Mouse (Mus musculus) kidney, embryonic 15.5 days (tissue): ENCODE measurements around the gene Cttnbp2nl. TPM values are rescaled to one million over a fixed set of nuclear protein-coding genes. Genes with fewer than 3 reads are reported as not detected.
A peak's percentile ranks its signal among the peaks of the same experiment; 100 is the strongest.

Experiments
- ATAC-seq: fragments of 200-750 bp; cut with Nextera tagmentation; replicated peaks from 2 replicates; pipeline ENCODE4 v1.8.0; 2017; ENCODE audit warnings: moderate TSS enrichment; ENCODE audit not compliant: low FRiP score
- H3K27ac ChIP-seq: fragments of 300-500 bp; sonication (generic); 2 replicates; pipeline ENCODE4 v1.5.1; 2015; ENCODE audit warnings: mild to moderate bottlenecking, inconsistent platforms
- H3K27me3 ChIP-seq: fragments of 300-500 bp; sonication (generic); 2 replicates; pipeline ENCODE4 v1.6.1; 2015; ENCODE audit warnings: inconsistent platforms
- H3K36me3 ChIP-seq: fragments of 300-500 bp; sonication (generic); 2 replicates; pipeline ENCODE4 v1.6.1; 2015; ENCODE audit warnings: inconsistent platforms
- H3K4me1 ChIP-seq: fragments of 300-500 bp; sonication (generic); 2 replicates; pipeline ENCODE4 v1.6.1; 2015; ENCODE audit warnings: inconsistent platforms
- H3K4me2 ChIP-seq: fragments of 300-500 bp; sonication (generic); 2 replicates; pipeline ENCODE4 v1.6.1; 2015; ENCODE audit warnings: moderate library complexity, mild to moderate bottlenecking, inconsistent platforms
- H3K4me3 ChIP-seq: fragments of 300-500 bp; sonication (generic); replicated peaks from 2 replicates; pipeline ENCODE4 v1.5.1; 2015; ENCODE audit warnings: mild to moderate bottlenecking, inconsistent platforms
- H3K9ac ChIP-seq: fragments of 300-500 bp; sonication (generic); 2 replicates; pipeline ENCODE4 v1.6.1; 2015; ENCODE audit warnings: mild to moderate bottlenecking, inconsistent platforms
- H3K9me3 ChIP-seq: fragments of 300-500 bp; sonication (generic); replicated peaks from 2 replicates; pipeline ENCODE4 v1.6.1; 2016; ENCODE audit warnings: inconsistent platforms
- WGBS: fragments of 180-500 bp; shearing (Covaris S2); methylation state at CpG from one replicate; pipeline ENCODE4 v1.1.7; 2015; ENCODE audit warnings: mixed read lengths; 5-methylcytosine and 5-hydroxymethylcytosine counted together
- polyA plus RNA-seq: library from polyadenylated mRNA; unstranded; fragments of >200 nt; fragmentation: Nextera tagmentation; extraction: Ambion mirVana; gene quantifications from 2 replicates; pipeline ENCODE4 v1.2.1, GENCODE M21; 2015

Gene Cttnbp2nl
- polyA plus RNA-seq, 1 experiment from 2014 or later, result 29.4 TPM

DNA sequence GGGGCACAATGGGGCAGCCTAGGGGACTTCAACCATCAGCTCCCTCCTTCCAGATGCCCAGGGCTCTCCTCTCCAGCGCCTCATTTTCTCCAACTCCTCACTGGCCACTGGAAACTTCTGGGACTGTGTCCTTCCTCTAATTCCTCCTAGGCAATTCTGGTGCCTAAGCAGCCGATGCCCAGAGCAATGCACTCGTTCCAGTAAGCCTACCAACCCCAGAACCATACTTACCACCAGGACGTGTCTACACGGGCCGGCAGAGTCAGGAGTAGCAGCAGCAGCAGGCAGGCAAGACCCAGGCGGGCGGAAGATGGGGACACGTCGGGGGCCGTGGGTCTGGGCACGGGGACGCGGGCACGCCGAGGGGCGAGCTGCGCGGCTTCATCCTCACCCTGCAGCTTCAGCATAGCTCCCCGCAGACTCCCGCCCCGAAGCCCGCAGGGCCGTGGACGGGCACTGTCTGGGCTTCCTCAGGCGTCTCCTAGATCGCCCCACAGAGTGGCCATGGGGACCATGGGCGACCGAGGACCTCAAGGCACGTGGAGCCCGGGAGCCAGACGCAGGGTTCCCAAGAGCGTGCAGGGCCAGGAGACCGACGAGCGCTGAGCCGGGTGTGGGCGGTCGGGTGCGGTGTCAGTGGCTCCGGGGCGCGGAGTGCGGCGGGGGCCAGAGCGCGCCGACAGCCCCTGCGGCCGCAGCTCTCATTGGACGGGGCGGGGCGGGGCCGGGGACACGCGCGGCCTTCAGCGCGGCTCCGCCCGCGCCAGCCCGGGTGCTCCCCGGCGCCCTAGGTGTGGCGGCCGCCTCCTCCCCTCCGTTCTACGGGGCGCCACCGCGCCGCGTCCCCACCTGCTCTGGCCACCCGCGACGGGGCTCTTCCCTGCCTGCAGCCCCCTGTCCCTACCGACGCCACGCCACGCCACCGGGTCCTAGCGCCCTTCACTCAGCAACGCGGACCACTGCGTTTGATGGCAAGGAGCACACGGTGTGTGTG is 91.6 kb downstream of the Cttnbp2nl start, which contains the start of gene Wnt2b:
Gene Wnt2b, minus strand, starts transcription at position 856 of the 994 bp plus-strand sequence.
- peak within 1 kb of the TSS; percentile 33; the same call in 1 of the 2 replicates for H3K9ac ChIP-seq
- peak; percentile 67 for ATAC-seq
- peaks cover 37% of the 10 kb centered on the region for H3K4me1 ChIP-seq
- H3K27me3 ChIP-seq, result peaks cover 89% of the 10 kb centered on the region
- no peak within 1 kb of the TSS for H3K27ac ChIP-seq
- H3K4me3 ChIP-seq, result peak within 1 kb of the TSS; percentile 51
- H3K9me3 ChIP-seq, result no peaks in the 10 kb centered on the region
- peak within 1 kb of the TSS; percentile 83 for H3K4me2 ChIP-seq
- WGBS, result 2% methylated on average over 85 of the region's 87 CpGs
- no peaks in the 10 kb centered on the region for H3K36me3 ChIP-seq

DNA sequence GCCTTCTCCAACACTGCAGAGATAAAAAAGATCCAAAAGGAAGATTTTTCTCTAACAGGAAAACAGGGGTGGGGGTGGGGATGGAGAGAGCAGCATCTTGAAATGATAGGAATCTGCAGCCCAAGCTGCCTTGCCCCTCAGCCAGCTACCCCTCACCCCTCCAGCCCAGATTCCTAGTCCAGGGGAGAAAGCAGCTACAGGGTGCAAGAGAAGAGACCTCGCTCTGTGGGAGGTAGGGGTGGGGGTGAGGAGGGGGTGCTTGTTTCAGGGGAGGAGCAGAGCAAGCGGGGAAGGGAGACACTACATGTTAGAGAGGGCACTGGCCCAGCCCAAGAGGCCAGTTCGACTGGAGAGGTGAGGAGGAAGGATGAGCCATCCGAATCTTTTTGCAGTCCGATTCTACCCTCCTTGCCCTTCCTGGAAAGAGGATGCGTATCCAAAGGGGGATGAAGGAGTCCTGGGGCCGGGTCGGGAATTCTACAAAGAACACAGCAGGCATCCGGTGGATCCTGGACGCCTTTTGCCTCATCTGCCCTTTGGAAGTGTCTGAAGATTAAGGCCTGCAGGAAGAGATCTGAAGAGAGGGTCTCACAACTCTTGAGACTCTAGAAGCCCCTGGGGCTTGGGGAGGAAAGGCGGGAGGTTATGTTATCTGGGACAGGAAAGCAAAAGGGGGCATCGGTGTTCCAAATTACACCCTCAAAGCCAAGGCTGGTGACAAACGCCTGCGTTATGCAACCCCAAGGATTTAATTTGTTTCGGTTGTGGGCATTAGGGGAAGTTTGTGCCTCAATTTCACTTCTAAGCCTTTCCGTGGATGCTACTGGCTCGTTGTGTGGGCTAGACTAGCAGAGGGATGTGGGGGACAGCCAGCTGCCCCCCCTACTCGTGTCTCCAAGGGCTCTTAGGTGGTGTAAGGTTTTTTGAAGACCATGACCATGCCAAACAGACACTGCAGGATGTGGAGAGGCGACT is 92.6 kb downstream of the Cttnbp2nl start:
- peak overlapping the region; percentile 51; the same call in 1 of the 2 replicates for H3K4me3 ChIP-seq

GRCm38 (mm10) chr3:104956131-104956581 is 96.8 kb downstream of the Cttnbp2nl start:
- H3K36me3 ChIP-seq, result peaks cover 32% of the 10 kb centered on the region
- WGBS, result 65% methylated on average over 6 of the region's 6 CpGs
- peaks cover 7% of the 10 kb centered on the region for H3K4me1 ChIP-seq
- no peak overlapping the region for H3K27ac ChIP-seq
- H3K9me3 ChIP-seq, result no peaks in the 10 kb centered on the region
- H3K9ac ChIP-seq, result no peak overlapping the region
- H3K4me3 ChIP-seq, result no peak overlapping the region
- H3K4me2 ChIP-seq, result no peak overlapping the region
- peak; percentile 38; the same call in 1 of the 2 replicates for ATAC-seq
- H3K27me3 ChIP-seq, result peaks cover 39% of the 10 kb centered on the region

More for the DNA sequence above, 92.6 kb downstream of the Cttnbp2nl start:
- 14% methylated on average over 19 of the region's 19 CpGs for WGBS
- ATAC-seq, result no peak
- Histone ChIP-seq H3K27ac (no peak overlapping the region), H3K4me1 (peaks cover 37% of the 10 kb centered on the region), H3K36me3 (peaks cover under 1% of the 10 kb centered on the region; the same call in 1 of the 2 replicates), H3K4me2 (no peak overlapping the region), H3K9ac (no peak overlapping the region), H3K27me3 (peaks cover 79% of the 10 kb centered on the region), H3K9me3 (no peaks in the 10 kb centered on the region)

- Histone ChIP-seq H3K4me3 (no peak overlapping the region), H3K9me3 (no peaks in the 10 kb centered on the region), H3K4me1 (no peaks in the 10 kb centered on the region), H3K36me3 (peaks cover 44% of the 10 kb centered on the region), H3K4me2 (no peak overlapping the region), H3K27ac (no peak overlapping the region), H3K9ac (no peak overlapping the region), H3K27me3 (peaks cover 23% of the 10 kb centered on the region)
- 96% methylated on average over 15 of the region's 15 CpGs for WGBS
- no peak for ATAC-seq
These were observed 98.4 kb downstream of the Cttnbp2nl start for GRCm38 (mm10) chr3:104954551-104954950.

DNA sequence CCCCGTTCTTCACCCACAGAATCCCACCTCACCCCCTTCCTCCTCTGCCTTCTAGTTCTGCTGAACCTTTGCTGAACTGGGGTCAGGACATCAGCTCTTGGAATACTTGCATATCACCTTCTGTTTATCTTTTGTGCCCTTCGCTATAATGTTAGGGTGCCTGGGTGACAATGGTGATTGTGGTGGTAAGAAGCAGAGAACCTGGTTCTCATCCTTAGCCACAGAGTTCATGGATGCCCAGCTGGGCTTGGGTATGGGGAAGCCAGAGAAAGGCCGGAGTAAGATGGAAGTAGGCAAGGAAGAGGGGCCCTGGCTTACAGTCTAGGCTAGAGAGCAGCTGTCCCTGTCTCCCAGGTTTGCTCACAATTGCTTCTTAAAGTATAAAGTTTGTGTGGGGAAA is 98.8 kb downstream of the Cttnbp2nl start:
- Histone ChIP-seq H3K4me2 (no peak overlapping the region), H3K9ac (no peak overlapping the region), H3K36me3 (peaks cover 45% of the 10 kb centered on the region), H3K9me3 (no peaks in the 10 kb centered on the region), H3K4me1 (no peaks in the 10 kb centered on the region), H3K27me3 (peaks cover 19% of the 10 kb centered on the region), H3K4me3 (no peak overlapping the region), H3K27ac (no peak overlapping the region)
- 100% methylated on average over 3 of the region's 3 CpGs for WGBS
- no peak for ATAC-seq

- Histone ChIP-seq H3K4me3 (no peak overlapping the region), H3K9ac (no peak overlapping the region), H3K36me3 (peaks cover 51% of the 10 kb centered on the region), H3K27ac (no peak overlapping the region), H3K9me3 (no peaks in the 10 kb centered on the region), H3K27me3 (peaks cover 8% of the 10 kb centered on the region; the same call in 1 of the 2 replicates), H3K4me2 (no peak overlapping the region), H3K4me1 (no peaks in the 10 kb centered on the region)
- 91% methylated on average over 23 of the region's 23 CpGs for WGBS
- no peak for ATAC-seq
These were observed 99.9 kb downstream of the Cttnbp2nl start for GRCm38 (mm10) chr3:104952891-104953670.

Other genes with a start within 250 kb of the Cttnbp2nl start
- 62.9 and 66.5 TPM in 2 replicates for gene Mov10, start 234.6 kb downstream of the Cttnbp2nl start, polyA plus RNA-seq
- 37.1 and 38.9 TPM in 2 replicates for gene St7l, start 189.1 kb downstream of the Cttnbp2nl start, polyA plus RNA-seq
- 180 and 190 TPM in 2 replicates for gene Capza1, start 188.6 kb downstream of the Cttnbp2nl start, polyA plus RNA-seq
- gene Wnt2b, start 91.2 kb downstream of the Cttnbp2nl start, polyA plus RNA-seq, result 0.36 and 1.1 TPM in 2 replicates
- gene 4930564D02Rik, start 13.7 kb upstream of the Cttnbp2nl start, polyA plus RNA-seq, result not detected in 2 replicates